Mouse (Mus musculus) neural tube, embryonic 13.5 days (tissue): Measurements from ENCODE around the gene Ndufaf1. TPM values are rescaled to one million over a fixed set of nuclear protein-coding genes. Genes with fewer than 3 reads are reported as not detected.

Experiments
- ATAC-seq: fragments of 200-750 bp; cut with Nextera tagmentation; 2 replicates; pipeline ENCODE4 v1.8.0; 2017; ENCODE audit warnings: low read depth, mild to moderate bottlenecking, moderate TSS enrichment, moderate library complexity
- H3K27ac ChIP-seq: fragments of 300-500 bp; sonication (generic); replicated peaks from 2 replicates; pipeline ENCODE4 v1.5.1; 2015; ENCODE audit warnings: moderate library complexity, mild to moderate bottlenecking, inconsistent platforms
- H3K27me3 ChIP-seq: fragments of 300-500 bp; sonication (generic); 2 replicates; pipeline ENCODE4 v1.6.1; 2015; ENCODE audit warnings: mild to moderate bottlenecking, inconsistent platforms
- H3K36me3 ChIP-seq: fragments of 300-500 bp; sonication (generic); 2 replicates; pipeline ENCODE4 v1.6.1; 2015; ENCODE audit warnings: mild to moderate bottlenecking, inconsistent platforms
- H3K4me1 ChIP-seq: fragments of 300-500 bp; sonication (generic); replicated peaks from 2 replicates; pipeline ENCODE4 v1.6.1; 2015; ENCODE audit warnings: inconsistent platforms
- H3K4me2 ChIP-seq: fragments of 300-500 bp; sonication (generic); 2 replicates; pipeline ENCODE4 v1.6.1; 2015; ENCODE audit warnings: inconsistent platforms, mild to moderate bottlenecking, moderate library complexity
- H3K4me3 ChIP-seq: fragments of 300-500 bp; sonication (generic); 2 replicates; pipeline ENCODE4 v1.5.1; 2015; ENCODE audit warnings: mild to moderate bottlenecking, inconsistent platforms
- H3K9ac ChIP-seq: fragments of 300-500 bp; sonication (generic); 2 replicates; pipeline ENCODE4 v1.6.1; 2015; ENCODE audit warnings: moderate library complexity, mild to moderate bottlenecking, inconsistent platforms
- H3K9me3 ChIP-seq: fragments of 300-500 bp; sonication (generic); 2 replicates; pipeline ENCODE4 v1.6.1; 2016; ENCODE audit warnings: inconsistent platforms
- WGBS: fragments of 180-500 bp; shearing (Covaris S2); methylation state at CpG from one replicate; pipeline ENCODE4 v1.1.7; 2015; 5-methylcytosine and 5-hydroxymethylcytosine counted together
- polyA plus RNA-seq: library from polyadenylated mRNA; unstranded; fragments of >200 nt; fragmentation: Nextera tagmentation; extraction: Ambion mirVana; gene quantifications from 2 replicates; pipeline ENCODE4 v1.2.1, GENCODE M21; 2015

The Ndufaf1 gene
- polyA plus RNA-seq: 43.6 and 47.0 TPM in 2 replicates

- ATAC-seq: peak; percentile 89
Observed at GRCm38 (mm10) chr2:119662220-119663182, at the start of gene Ndufaf1. TSS of gene Ndufaf1 (minus strand) at chr2:119662827.

DNA sequence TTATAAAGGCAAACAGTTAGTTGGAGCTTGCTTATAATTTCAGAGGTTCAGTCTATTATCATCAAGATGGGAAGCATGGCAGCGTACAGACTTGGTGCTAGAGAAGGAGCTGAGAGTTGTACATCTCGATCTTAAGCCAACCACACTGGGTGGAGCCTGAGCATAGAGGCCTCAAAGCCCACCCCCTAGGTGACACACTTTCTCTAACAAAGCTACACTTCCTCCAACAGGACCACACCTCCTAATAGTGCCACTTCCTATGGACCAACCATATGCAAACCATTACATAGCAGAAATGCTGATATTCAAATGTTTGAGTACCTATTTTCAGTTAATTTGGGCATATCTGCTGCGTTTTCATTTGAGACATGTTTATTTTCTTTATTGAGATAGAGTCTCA lies 47.4 kb upstream of the Ndufaf1 start:
- 94% methylated on average over 3 of the region's 3 CpGs for WGBS
- Histone ChIP-seq H3K36me3 (peaks cover 79% of the 10 kb centered on the region), H3K27me3 (no peaks in the 10 kb centered on the region)

More at GRCm38 (mm10) chr2:119662220-119663182, at the start of gene Ndufaf1:
- 2% methylated on average over 44 of the region's 44 CpGs for WGBS
- Histone ChIP-seq H3K4me2 (peak within 1 kb of the TSS; percentile 83), H3K27ac (no peak within 1 kb of the TSS), H3K36me3 (peaks cover 25% of the 10 kb centered on the region), H3K4me3 (peak within 1 kb of the TSS; percentile 81), H3K9ac (peak within 1 kb of the TSS; percentile 76), H3K27me3 (no peaks in the 10 kb centered on the region), H3K9me3 (no peaks in the 10 kb centered on the region), H3K4me1 (peaks cover 11% of the 10 kb centered on the region)

GRCm38 (mm10) chr2:119707676-119708075 lies 45.0 kb upstream of the Ndufaf1 start:
- no peak overlapping the region for H3K9ac ChIP-seq
- H3K27me3 ChIP-seq: no peaks in the 10 kb centered on the region
- WGBS: 92% methylated on average over 3 of the region's 3 CpGs
- no peak overlapping the region for H3K4me2 ChIP-seq
- H3K4me1 ChIP-seq: no peaks in the 10 kb centered on the region
- peaks cover 74% of the 10 kb centered on the region for H3K36me3 ChIP-seq
- H3K4me3 ChIP-seq: no peak overlapping the region
- no peak overlapping the region for H3K27ac ChIP-seq
- ATAC-seq: no peak
- no peaks in the 10 kb centered on the region for H3K9me3 ChIP-seq

More for the DNA sequence above, 47.4 kb upstream of the Ndufaf1 start:
- no peak for ATAC-seq
- Histone ChIP-seq H3K9ac (no peak overlapping the region), H3K4me3 (no peak overlapping the region), H3K4me2 (no peak overlapping the region), H3K4me1 (no peaks in the 10 kb centered on the region), H3K9me3 (no peaks in the 10 kb centered on the region), H3K27ac (no peak overlapping the region)

- Histone ChIP-seq H3K9ac (no peak overlapping the region), H3K9me3 (no peaks in the 10 kb centered on the region), H3K27me3 (no peaks in the 10 kb centered on the region), H3K4me3 (no peak overlapping the region), H3K27ac (no peak overlapping the region), H3K4me2 (no peak overlapping the region), H3K4me1 (no peaks in the 10 kb centered on the region), H3K36me3 (peaks cover 51% of the 10 kb centered on the region)
- no peak for ATAC-seq
- 91% methylated on average over 2 of the region's 2 CpGs for WGBS
Observed at GRCm38 (mm10) chr2:119703171-119703570, 40.5 kb upstream of the Ndufaf1 start.

- no peaks in the 10 kb centered on the region for H3K9me3 ChIP-seq
- H3K36me3 ChIP-seq: peaks cover 27% of the 10 kb centered on the region
- ATAC-seq: no peak
- no peak overlapping the region for H3K27ac ChIP-seq
- H3K4me2 ChIP-seq: no peak overlapping the region
- no peak overlapping the region for H3K4me3 ChIP-seq
- no peaks in the 10 kb centered on the region for H3K4me1 ChIP-seq
- no peak overlapping the region for H3K9ac ChIP-seq
- WGBS: 92% methylated on average over 3 of the region's 3 CpGs
- no peaks in the 10 kb centered on the region for H3K27me3 ChIP-seq
Observed at GRCm38 (mm10) chr2:119699962-119700361, 37.3 kb upstream of the Ndufaf1 start.

DNA sequence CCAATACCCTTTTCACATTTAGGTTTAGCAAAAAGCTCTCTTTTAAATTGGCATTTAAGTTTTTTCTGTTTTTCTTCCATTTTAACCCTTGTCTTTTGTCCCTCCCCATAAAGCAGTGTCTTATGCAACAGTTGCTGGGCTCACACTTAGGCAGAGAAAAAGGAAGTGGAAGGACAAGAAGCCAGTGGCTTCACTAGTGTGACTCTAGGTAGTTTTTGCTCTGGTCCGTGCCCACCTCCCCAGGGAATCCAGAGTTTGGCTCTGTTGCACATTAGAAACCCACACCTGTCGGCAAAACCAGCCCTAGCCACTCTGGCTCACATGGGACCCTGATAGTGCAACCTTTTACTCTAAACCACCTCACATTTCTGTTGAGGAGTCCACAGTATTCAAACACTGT lies 35.8 kb upstream of the Ndufaf1 start:
- Histone ChIP-seq H3K36me3 (peaks cover 31% of the 10 kb centered on the region), H3K27ac (no peak overlapping the region), H3K4me3 (no peak overlapping the region), H3K4me2 (no peak overlapping the region), H3K4me1 (no peaks in the 10 kb centered on the region), H3K27me3 (no peaks in the 10 kb centered on the region), H3K9me3 (no peaks in the 10 kb centered on the region), H3K9ac (no peak overlapping the region)
- ATAC-seq: no peak
- WGBS: 87% methylated on average over 2 of the region's 2 CpGs

- Histone ChIP-seq H3K9ac (no peak overlapping the region), H3K4me3 (no peak overlapping the region), H3K4me1 (no peaks in the 10 kb centered on the region), H3K4me2 (no peak overlapping the region), H3K27ac (no peak overlapping the region), H3K36me3 (peaks cover 32% of the 10 kb centered on the region), H3K9me3 (no peaks in the 10 kb centered on the region), H3K27me3 (no peaks in the 10 kb centered on the region)
- no peak for ATAC-seq
- WGBS: 71% methylated on average over 1 of the region's 1 CpGs
Observed at GRCm38 (mm10) chr2:119696111-119696510, 33.5 kb upstream of the Ndufaf1 start.

DNA sequence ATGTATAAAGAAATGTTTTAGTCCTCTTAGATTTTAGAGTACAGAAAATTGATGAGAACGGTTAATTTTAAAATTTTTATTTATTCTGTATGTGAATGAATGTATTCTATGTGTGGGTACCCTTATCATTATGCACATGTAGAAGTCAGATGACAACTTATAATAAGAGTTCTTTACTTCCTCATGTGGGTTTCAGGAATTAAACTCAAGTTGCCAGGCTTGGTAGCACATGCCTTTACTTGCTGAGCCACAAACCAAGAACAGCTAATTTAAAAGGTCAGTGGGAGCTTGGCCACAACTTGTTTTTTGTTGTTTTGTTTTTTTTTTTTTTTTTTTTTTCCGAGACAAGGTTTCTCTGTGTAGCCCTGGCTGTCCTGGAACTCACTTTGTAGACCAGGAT lies 32.2 kb upstream of the Ndufaf1 start:
- H3K27me3 ChIP-seq: no peaks in the 10 kb centered on the region
- H3K36me3 ChIP-seq: peaks cover 29% of the 10 kb centered on the region
- H3K4me1 ChIP-seq: no peaks in the 10 kb centered on the region
- 96% methylated on average over 2 of the region's 2 CpGs for WGBS
- no peak overlapping the region for H3K4me2 ChIP-seq
- no peak overlapping the region for H3K4me3 ChIP-seq
- no peak overlapping the region for H3K27ac ChIP-seq
- no peak for ATAC-seq
- H3K9ac ChIP-seq: no peak overlapping the region
- H3K9me3 ChIP-seq: no peaks in the 10 kb centered on the region

- Histone ChIP-seq H3K4me2 (no peak overlapping the region), H3K27ac (no peak overlapping the region), H3K4me3 (no peak overlapping the region), H3K36me3 (peaks cover 37% of the 10 kb centered on the region), H3K4me1 (no peaks in the 10 kb centered on the region), H3K27me3 (no peaks in the 10 kb centered on the region), H3K9me3 (no peaks in the 10 kb centered on the region), H3K9ac (no peak overlapping the region)
- ATAC-seq: no peak
- 83% methylated on average over 9 of the region's 9 CpGs for WGBS
Observed at GRCm38 (mm10) chr2:119692003-119692701, 29.5 kb upstream of the Ndufaf1 start.

DNA sequence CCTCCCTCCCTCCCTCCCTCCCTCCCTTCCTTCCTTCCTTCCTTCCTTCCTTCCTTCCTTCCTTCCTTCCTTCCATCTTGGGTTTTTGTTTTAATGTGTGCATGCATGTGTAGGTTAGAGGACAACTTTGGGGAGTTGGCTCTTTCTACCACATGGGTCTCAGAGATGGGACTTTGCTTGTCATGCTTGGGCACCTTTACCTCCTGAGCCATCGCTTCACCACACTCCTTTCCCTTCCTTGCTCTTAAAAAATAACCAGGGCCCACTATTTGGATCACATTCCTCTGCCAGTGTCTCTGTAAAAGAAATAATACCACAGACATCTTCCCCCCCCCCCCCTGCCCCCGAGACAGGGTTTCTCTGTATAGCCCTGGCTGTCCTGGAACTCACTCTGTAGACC lies 21.1 kb upstream of the Ndufaf1 start:
- no peak overlapping the region for H3K9ac ChIP-seq
- 98% methylated on average over 2 of the region's 2 CpGs for WGBS
- ATAC-seq: no peak
- H3K9me3 ChIP-seq: no peaks in the 10 kb centered on the region
- no peak overlapping the region for H3K4me2 ChIP-seq
- no peak overlapping the region for H3K4me3 ChIP-seq
- H3K36me3 ChIP-seq: peaks cover 11% of the 10 kb centered on the region; the same call in 1 of the 2 replicates
- H3K27me3 ChIP-seq: no peaks in the 10 kb centered on the region
- H3K4me1 ChIP-seq: peaks cover 4% of the 10 kb centered on the region; the same call in 1 of the 2 replicates
- H3K27ac ChIP-seq: no peak overlapping the region

GRCm38 (mm10) chr2:119675831-119676230 lies 13.2 kb upstream of the Ndufaf1 start:
- no peaks in the 10 kb centered on the region for H3K9me3 ChIP-seq
- no peak for ATAC-seq
- H3K27me3 ChIP-seq: peaks cover 12% of the 10 kb centered on the region; the same call in 1 of the 2 replicates
- H3K36me3 ChIP-seq: no peaks in the 10 kb centered on the region
- no peak overlapping the region for H3K27ac ChIP-seq
- peaks cover 33% of the 10 kb centered on the region for H3K4me1 ChIP-seq
- H3K9ac ChIP-seq: peak overlapping the region; percentile 94
- peak overlapping the region; percentile 93 for H3K4me2 ChIP-seq
- H3K4me3 ChIP-seq: peak overlapping the region; percentile 100
- 8% methylated on average over 5 of the region's 5 CpGs for WGBS

- Histone ChIP-seq H3K27me3 (peaks cover 17% of the 10 kb centered on the region; the same call in 1 of the 2 replicates), H3K4me2 (peak overlapping the region; percentile 93), H3K9me3 (no peaks in the 10 kb centered on the region), H3K4me3 (peak overlapping the region; percentile 100), H3K36me3 (no peaks in the 10 kb centered on the region), H3K9ac (peak overlapping the region; percentile 94), H3K4me1 (peaks cover 33% of the 10 kb centered on the region), H3K27ac (peak overlapping the region; percentile 72)
- ATAC-seq: peak; percentile 91
- WGBS: 1% methylated on average over 39 of the region's 39 CpGs
Observed at GRCm38 (mm10) chr2:119675215-119675784, 12.7 kb upstream of the Ndufaf1 start.
